Mouse (Mus musculus): ENCODE data around the gene Runx1. TPM values are rescaled to one million over a fixed set of nuclear protein-coding genes. Genes with fewer than 3 reads are reported as not detected.

Runx1 gene
- polyA plus RNA-seq, 1 experiment = 87.4 TPM

DNA sequence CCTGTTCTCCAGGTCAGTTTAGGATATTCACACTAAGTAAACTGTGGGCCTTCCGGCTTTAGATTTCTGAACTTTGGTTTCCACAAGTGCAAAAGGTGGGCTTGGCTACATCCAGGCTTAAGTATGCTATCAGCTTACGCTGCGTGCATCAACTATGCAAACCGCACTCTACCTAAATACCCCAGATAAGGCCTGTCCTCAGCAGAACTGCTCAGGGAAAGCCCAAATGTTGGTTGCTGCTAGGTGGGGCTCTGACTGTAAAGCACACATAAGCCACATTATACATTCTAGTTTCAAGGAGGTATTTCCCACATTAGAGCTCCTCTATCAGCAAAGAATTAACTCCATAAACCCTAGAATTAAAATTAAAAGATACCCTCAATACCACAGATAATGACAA, 33.0 kb downstream of the Runx1 start:
- Histone ChIP-seq H3K27me3 (ENCODE audit: control insufficient read depth, insufficient read depth, low read length) (no peaks in the 10 kb centered on the region), H3K27ac (ENCODE audit: control insufficient read depth, insufficient read depth, low read length) (no peak overlapping the region), H3K36me3 (ENCODE audit: control insufficient read depth, insufficient read depth, low read length) (0 out of 2 replicates have a peak, but pooled peaks cover 4% of the 10 kb centered on the region), H3K4me1 (replicated peaks; ENCODE audit: control insufficient read depth, insufficient read depth, low read length) (peaks cover 36% of the 10 kb centered on the region), H3K4me3 (ENCODE audit: control insufficient read depth, insufficient read depth, low read length) (no peak overlapping the region)
- 98% methylated on average over 4 of the region's 4 CpGs for WGBS
- no peak for DNase-seq
- TF ChIP-seq CTCF (IDR thresholded peaks at IDR 0.05; ENCODE audit: borderline replicate concordance, control insufficient read depth, extremely low read depth, insufficient read depth, low read length, poor library complexity) (no peak), POLR2A (IDR thresholded peaks at IDR 0.05; ENCODE audit: control insufficient read depth, extremely low read depth, insufficient read depth, low read length, poor library complexity) (no peak)

DNA sequence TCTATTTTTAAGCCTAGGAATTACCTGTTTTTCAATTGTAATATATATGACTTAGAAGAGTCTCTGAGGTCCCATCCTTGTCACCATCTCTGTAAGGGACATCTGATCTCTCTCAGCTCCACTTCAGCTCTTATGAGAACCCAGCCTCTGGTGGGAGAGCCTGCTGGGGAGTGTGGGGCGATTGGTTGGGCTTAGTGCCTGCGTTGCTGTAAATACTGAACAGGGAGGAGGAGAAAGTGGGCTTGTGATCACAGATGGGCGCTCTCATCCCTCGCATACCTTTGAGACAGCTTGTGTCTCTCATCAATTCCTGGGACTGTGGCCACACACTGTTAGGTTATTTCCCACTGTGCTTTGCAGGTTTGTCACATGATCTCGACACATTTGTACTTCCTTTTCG, 35.3 kb downstream of the Runx1 start:
- H3K4me3 ChIP-seq (ENCODE audit: control insufficient read depth, insufficient read depth, low read length) = no peak overlapping the region
- WGBS = 92% methylated on average over 6 of the region's 6 CpGs
- TF ChIP-seq CTCF (IDR thresholded peaks at IDR 0.05; ENCODE audit: borderline replicate concordance, control insufficient read depth, extremely low read depth, insufficient read depth, low read length, poor library complexity) = no peak
- TF ChIP-seq POLR2A (IDR thresholded peaks at IDR 0.05; ENCODE audit: control insufficient read depth, extremely low read depth, insufficient read depth, low read length, poor library complexity) = no peak
- H3K4me1 ChIP-seq (replicated peaks; ENCODE audit: control insufficient read depth, insufficient read depth, low read length) = peaks cover 51% of the 10 kb centered on the region
- H3K36me3 ChIP-seq (ENCODE audit: control insufficient read depth, insufficient read depth, low read length) = 0 out of 2 replicates have a peak, but pooled peaks cover 4% of the 10 kb centered on the region
- H3K27ac ChIP-seq (ENCODE audit: control insufficient read depth, insufficient read depth, low read length) = no peak overlapping the region
- no peaks in the 10 kb centered on the region for H3K27me3 ChIP-seq (ENCODE audit: control insufficient read depth, insufficient read depth, low read length)
- no peak for DNase-seq

DNA sequence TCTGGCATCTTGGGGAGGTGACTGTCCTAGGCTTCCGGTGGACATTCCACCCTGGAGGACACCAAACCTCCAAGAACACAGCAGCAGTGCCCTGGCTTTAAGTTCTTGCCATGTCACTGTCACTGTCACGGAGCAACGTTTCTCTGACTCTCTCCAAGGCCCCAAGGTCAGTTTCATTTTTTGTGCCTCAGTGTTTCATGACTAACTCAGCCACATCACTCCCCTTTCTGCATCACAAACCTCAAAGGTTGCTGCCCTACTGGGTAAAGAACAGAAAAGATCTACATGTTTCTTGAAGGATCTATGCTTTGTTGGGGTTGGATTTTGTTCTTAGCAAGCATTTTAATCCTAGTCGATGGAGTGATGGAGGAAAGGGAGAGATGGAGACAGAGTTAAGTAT, 36.1 kb downstream of the Runx1 start:
- Histone ChIP-seq H3K4me3 (ENCODE audit: control insufficient read depth, insufficient read depth, low read length) (no peak overlapping the region), H3K36me3 (ENCODE audit: control insufficient read depth, insufficient read depth, low read length) (0 out of 2 replicates have a peak, but pooled peaks cover 4% of the 10 kb centered on the region), H3K27ac (ENCODE audit: control insufficient read depth, insufficient read depth, low read length) (no peak overlapping the region), H3K4me1 (replicated peaks; ENCODE audit: control insufficient read depth, insufficient read depth, low read length) (peaks cover 51% of the 10 kb centered on the region), H3K27me3 (ENCODE audit: control insufficient read depth, insufficient read depth, low read length) (no peaks in the 10 kb centered on the region)
- WGBS = 88% methylated on average over 4 of the region's 4 CpGs
- no peak for DNase-seq
- no peak for TF ChIP-seq POLR2A (IDR thresholded peaks at IDR 0.05; ENCODE audit: control insufficient read depth, extremely low read depth, insufficient read depth, low read length, poor library complexity)
- no peak for TF ChIP-seq CTCF (IDR thresholded peaks at IDR 0.05; ENCODE audit: borderline replicate concordance, control insufficient read depth, extremely low read depth, insufficient read depth, low read length, poor library complexity)

DNA sequence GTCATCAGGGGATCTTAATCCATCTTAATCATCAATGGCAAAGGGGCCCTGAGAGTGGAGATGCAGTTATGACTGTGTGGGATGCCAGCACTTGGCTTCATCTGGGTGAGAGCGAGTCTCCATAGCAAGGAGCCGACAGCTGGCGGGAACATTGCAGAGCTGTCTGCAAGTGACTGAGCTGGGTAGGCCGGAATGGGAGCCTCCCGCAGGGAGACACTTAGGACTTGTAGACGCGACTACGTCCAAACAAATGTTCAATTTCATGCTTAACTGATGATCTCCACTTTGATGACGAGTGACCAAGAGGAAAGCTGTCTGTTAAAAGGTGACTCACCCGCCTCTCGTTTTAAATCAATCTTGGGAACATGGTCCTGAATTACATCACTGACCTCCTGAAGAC, 37.5 kb downstream of the Runx1 start:
- Histone ChIP-seq H3K4me1 (replicated peaks; ENCODE audit: control insufficient read depth, insufficient read depth, low read length) (peaks cover 53% of the 10 kb centered on the region), H3K27ac (ENCODE audit: control insufficient read depth, insufficient read depth, low read length) (no peak overlapping the region), H3K27me3 (ENCODE audit: control insufficient read depth, insufficient read depth, low read length) (no peaks in the 10 kb centered on the region), H3K36me3 (ENCODE audit: control insufficient read depth, insufficient read depth, low read length) (0 out of 2 replicates have a peak, but pooled peaks cover 4% of the 10 kb centered on the region), H3K4me3 (ENCODE audit: control insufficient read depth, insufficient read depth, low read length) (no peak overlapping the region)
- no peak for DNase-seq
- 93% methylated on average over 11 of the region's 11 CpGs for WGBS
- TF ChIP-seq CTCF (IDR thresholded peaks at IDR 0.05; ENCODE audit: borderline replicate concordance, control insufficient read depth, extremely low read depth, insufficient read depth, low read length, poor library complexity) = no peak
- no peak for TF ChIP-seq POLR2A (IDR thresholded peaks at IDR 0.05; ENCODE audit: control insufficient read depth, extremely low read depth, insufficient read depth, low read length, poor library complexity)

DNA sequence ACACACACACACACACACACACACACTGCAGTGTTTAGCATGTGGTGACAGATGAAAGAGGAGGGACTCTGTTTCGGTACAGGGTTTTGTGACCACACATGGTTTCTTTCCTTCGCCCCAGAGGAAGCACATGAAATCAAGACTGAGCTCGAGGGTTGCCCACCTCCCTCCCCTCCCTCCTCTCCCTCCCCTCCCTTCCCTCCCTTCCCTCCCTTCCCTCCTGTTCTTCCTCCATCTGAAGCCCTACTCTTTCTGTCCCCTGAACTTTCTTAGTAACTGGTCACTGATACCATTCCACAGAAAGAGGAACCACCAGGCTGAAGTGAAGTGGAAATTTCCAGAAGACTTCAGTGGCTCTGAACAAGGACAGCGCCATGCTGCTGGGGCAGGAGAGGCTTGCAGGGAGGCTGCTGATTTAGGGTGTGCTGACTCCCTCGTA, 39.0 kb downstream of the Runx1 start:
- no peak for TF ChIP-seq POLR2A (IDR thresholded peaks at IDR 0.05; ENCODE audit: control insufficient read depth, extremely low read depth, insufficient read depth, low read length, poor library complexity)
- no peak for TF ChIP-seq CTCF (IDR thresholded peaks at IDR 0.05; ENCODE audit: borderline replicate concordance, control insufficient read depth, extremely low read depth, insufficient read depth, low read length, poor library complexity)
- no peak overlapping the region for H3K4me3 ChIP-seq (ENCODE audit: control insufficient read depth, insufficient read depth, low read length)
- DNase-seq = no peak
- H3K36me3 ChIP-seq (ENCODE audit: control insufficient read depth, insufficient read depth, low read length) = 0 out of 2 replicates have a peak, but pooled peaks cover 4% of the 10 kb centered on the region
- peak overlapping the region; percentile 36; the same call in 1 of the 2 replicates for H3K27ac ChIP-seq (ENCODE audit: control insufficient read depth, insufficient read depth, low read length)
- WGBS = 17% methylated on average over 5 of the region's 5 CpGs
- H3K27me3 ChIP-seq (ENCODE audit: control insufficient read depth, insufficient read depth, low read length) = no peaks in the 10 kb centered on the region
- H3K4me1 ChIP-seq (replicated peaks; ENCODE audit: control insufficient read depth, insufficient read depth, low read length) = peaks cover 63% of the 10 kb centered on the region

DNA sequence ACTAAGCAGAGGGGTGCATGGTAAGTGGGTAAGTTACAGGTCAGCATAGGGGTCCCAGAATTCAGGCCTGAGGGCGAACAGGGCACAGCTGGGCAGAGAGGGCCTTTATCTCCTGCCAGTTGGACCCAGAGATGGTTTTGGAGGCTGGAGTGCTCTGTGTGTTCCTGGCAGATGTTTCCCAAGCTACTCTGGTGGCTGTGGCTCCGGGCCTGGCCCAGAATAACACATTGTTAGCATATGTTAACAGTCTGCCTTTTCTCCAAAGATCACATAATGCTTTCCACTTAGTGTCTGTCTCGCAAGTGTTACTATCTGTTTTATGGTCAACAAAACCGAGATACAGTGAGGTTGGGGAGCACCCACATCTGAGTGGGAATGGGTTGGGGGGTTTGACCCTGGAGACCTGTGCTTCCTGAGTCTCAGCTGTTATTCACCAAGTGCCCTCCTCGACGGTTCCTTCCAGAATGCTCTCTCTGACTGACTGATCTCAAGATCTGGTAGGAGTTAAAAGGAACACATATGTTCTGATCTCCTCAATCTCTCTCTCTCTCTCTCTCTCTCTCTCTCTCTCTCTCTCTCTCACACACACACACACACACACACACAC, 39.6 kb downstream of the Runx1 start:
- no peak for DNase-seq
- no peak overlapping the region for H3K4me3 ChIP-seq (ENCODE audit: control insufficient read depth, insufficient read depth, low read length)
- H3K27me3 ChIP-seq (ENCODE audit: control insufficient read depth, insufficient read depth, low read length) = no peaks in the 10 kb centered on the region
- H3K36me3 ChIP-seq (ENCODE audit: control insufficient read depth, insufficient read depth, low read length) = 0 out of 2 replicates have a peak, but pooled peaks cover 4% of the 10 kb centered on the region
- peak overlapping the region; percentile 22; the same call in 1 of the 2 replicates for H3K27ac ChIP-seq (ENCODE audit: control insufficient read depth, insufficient read depth, low read length)
- H3K4me1 ChIP-seq (replicated peaks; ENCODE audit: control insufficient read depth, insufficient read depth, low read length) = peaks cover 61% of the 10 kb centered on the region
- 26% methylated on average over 6 of the region's 6 CpGs for whole genome bisulfite sequencing
- no peak for TF ChIP-seq POLR2A (IDR thresholded peaks at IDR 0.05; ENCODE audit: control insufficient read depth, extremely low read depth, insufficient read depth, low read length, poor library complexity)
- no peak for TF ChIP-seq CTCF (IDR thresholded peaks at IDR 0.05; ENCODE audit: borderline replicate concordance, control insufficient read depth, extremely low read depth, insufficient read depth, low read length, poor library complexity)
